Mouse (Mus musculus) CH12.LX (cell line): Measurements from ENCODE around the gene Spty2d1. TPM values are rescaled to one million over a fixed set of nuclear protein-coding genes. Genes with fewer than 3 reads are reported as not detected.
A peak's percentile ranks its signal among the peaks of the same experiment; 100 is the strongest.

Experiments
- DNase-seq: peaks from one replicate; pipeline ENCODE4 v3.0.0-alpha.2; 2013; ENCODE audit errors: extremely low read depth
- H3K27ac ChIP-seq: 2 replicates; pipeline ENCODE4 v1.5.1; 2012; ENCODE audit warnings: low read depth, mild to moderate bottlenecking, control low read depth, moderate library complexity; ENCODE audit not compliant: insufficient read depth
- H3K27me3 ChIP-seq: replicated peaks from 2 replicates; pipeline ENCODE3; 2012; ENCODE audit warnings: inconsistent platforms
- H3K36me3 ChIP-seq, 2 experiments: replicated peaks in 1 of 2; 2 replicates each; pipeline versions ENCODE3 to v1.6.1; 2012; ENCODE audit warnings: inconsistent platforms in 1 of 2, low read length in 1 of 2, mild to moderate bottlenecking in 1 of 2, mixed read lengths in 1 of 2, moderate library complexity in 1 of 2; ENCODE audit not compliant: control insufficient read depth in 1 of 2, insufficient read depth in 1 of 2
- H3K4me1 ChIP-seq, 2 experiments: 2 replicates each; pipeline ENCODE4 v1.6.1; 2012; ENCODE audit warnings: inconsistent platforms in 1 of 2, moderate library complexity in 1 of 2; ENCODE audit not compliant: insufficient read depth in 2 of 2, control insufficient read depth in 1 of 2
- H3K4me2 ChIP-seq: 2 replicates; pipeline ENCODE4 v1.6.1; 2012; ENCODE audit warnings: low read depth, mild to moderate bottlenecking, control low read depth; ENCODE audit not compliant: poor library complexity, insufficient read depth, severe bottlenecking
- H3K4me3 ChIP-seq, 3 experiments: fragments of 150-350 bp in 1 of 3; sonication (generic) in 1 of 3; replicated peaks in 1 of 3; 2 replicates each; pipeline versions ENCODE3 to v1.5.1; 2011 to 2012; ENCODE audit warnings: low read depth in 2 of 3, low read length in 2 of 3, mild to moderate bottlenecking in 2 of 3, moderate library complexity in 2 of 3, control low read depth in 1 of 3, improper control_type of control experiment in 1 of 3, inconsistent platforms in 1 of 3, mixed read lengths in 1 of 3; ENCODE audit not compliant: poor library complexity in 1 of 3
- H3K79me2 ChIP-seq: replicated peaks from 2 replicates; pipeline ENCODE4 v1.6.1; 2012; ENCODE audit warnings: mild to moderate bottlenecking, moderate library complexity; ENCODE audit not compliant: control insufficient read depth, poor library complexity, insufficient read depth, severe bottlenecking; ENCODE audit errors: extremely low read depth
- H3K9ac ChIP-seq: 2 replicates; pipeline ENCODE4 v1.6.1; 2012; ENCODE audit warnings: low read depth, mild to moderate bottlenecking, control low read depth, moderate library complexity; ENCODE audit not compliant: insufficient read depth
- H3K9me3 ChIP-seq: replicated peaks from 2 replicates; pipeline ENCODE3; 2012; ENCODE audit warnings: low read length, inconsistent platforms, mixed read lengths
- BHLHE40 ChIP-seq: IDR thresholded peaks from 2 replicates; pipeline ENCODE4 v1.6.1; 2011; ENCODE audit warnings: mild to moderate bottlenecking, low read depth, low read length, improper control_type of control experiment
- CHD2 ChIP-seq: IDR thresholded peaks from 2 replicates; pipeline ENCODE4 v1.6.1; 2011; ENCODE audit warnings: low read length, improper control_type of control experiment
- CTCF ChIP-seq, 2 experiments: IDR thresholded peaks in 1 of 2; conservative IDR thresholded peaks in 1 of 2; 2 replicates each; pipeline ENCODE4 v1.5.1; 2011 to 2012; ENCODE audit warnings: low read depth in 2 of 2, low read length in 2 of 2, improper control_type of control experiment in 1 of 2, inconsistent platforms in 1 of 2, mild to moderate bottlenecking in 1 of 2, moderate library complexity in 1 of 2
- ELF1 ChIP-seq: IDR thresholded peaks from 2 replicates; pipeline ENCODE4 v1.6.1; 2014; ENCODE audit warnings: low read depth, mild to moderate bottlenecking, inconsistent platforms, low read length, improper control_type of control experiment
- EP300 ChIP-seq: IDR thresholded peaks from 2 replicates; pipeline ENCODE4 v1.6.1; 2011; ENCODE audit warnings: low read length, improper control_type of control experiment
- ETS1 ChIP-seq: conservative IDR thresholded peaks from 2 replicates; pipeline ENCODE4 v1.6.1; 2012; ENCODE audit warnings: low read depth, mild to moderate bottlenecking, inconsistent platforms, low read length, improper control_type of control experiment, moderate library complexity
- GABPA ChIP-seq: IDR thresholded peaks from 2 replicates; pipeline ENCODE4 v1.6.1; 2012; ENCODE audit warnings: low read depth, low read length, improper control_type of control experiment, inconsistent platforms; ENCODE audit not compliant: insufficient replicate concordance
- HCFC1 ChIP-seq: IDR thresholded peaks from 2 replicates; pipeline ENCODE4 v1.6.1; 2012; ENCODE audit warnings: low read depth, mild to moderate bottlenecking, inconsistent platforms, low read length, improper control_type of control experiment
- IRF4 ChIP-seq: IDR thresholded peaks from 2 replicates; pipeline ENCODE4 v1.6.1; 2014; ENCODE audit warnings: low read depth, mild to moderate bottlenecking, inconsistent platforms, low read length, improper control_type of control experiment
- JUND ChIP-seq: conservative IDR thresholded peaks from 2 replicates; pipeline ENCODE4 v1.6.1; 2011; ENCODE audit warnings: low read depth, low read length, improper control_type of control experiment
- KAT2A ChIP-seq: IDR thresholded peaks from 2 replicates; pipeline ENCODE4 v1.6.1; 2012; ENCODE audit warnings: low read length, improper control_type of control experiment, inconsistent platforms; ENCODE audit not compliant: insufficient replicate concordance
- MAFK ChIP-seq: IDR thresholded peaks from 2 replicates; pipeline ENCODE4 v1.6.1; 2011; ENCODE audit warnings: low read length, improper control_type of control experiment; ENCODE audit not compliant: insufficient replicate concordance
- MAX ChIP-seq: IDR thresholded peaks from 2 replicates; pipeline ENCODE4 v1.6.1; 2011; ENCODE audit warnings: low read length, improper control_type of control experiment
- MAZ ChIP-seq: IDR thresholded peaks from 2 replicates; pipeline ENCODE4 v1.6.1; 2012; ENCODE audit warnings: low read depth, mild to moderate bottlenecking, inconsistent platforms, low read length, improper control_type of control experiment, moderate library complexity
- MEF2A ChIP-seq: IDR thresholded peaks from 2 replicates; pipeline ENCODE4 v1.6.1; 2014; ENCODE audit warnings: low read depth, mild to moderate bottlenecking, inconsistent platforms, low read length, improper control_type of control experiment, borderline replicate concordance
- MXI1 ChIP-seq: IDR thresholded peaks from 2 replicates; pipeline ENCODE4 v1.6.1; 2011; ENCODE audit warnings: mild to moderate bottlenecking, low read depth, low read length, improper control_type of control experiment
- MYC ChIP-seq: IDR thresholded peaks from 2 replicates; pipeline ENCODE4 v1.6.1; 2011; ENCODE audit warnings: low read depth, mild to moderate bottlenecking, improper control_type of control experiment, low read length
- NELFE ChIP-seq: IDR thresholded peaks from 2 replicates; pipeline ENCODE4 v1.6.1; 2011; ENCODE audit warnings: low read depth, low read length, improper control_type of control experiment
- NRF1 ChIP-seq: IDR thresholded peaks from 2 replicates; pipeline ENCODE4 v1.6.1; 2014; ENCODE audit warnings: low read depth, mild to moderate bottlenecking, inconsistent platforms, low read length, improper control_type of control experiment, moderate library complexity
- PAX5 ChIP-seq: IDR thresholded peaks from 2 replicates; pipeline ENCODE4 v1.6.1; 2012; ENCODE audit warnings: low read length, inconsistent platforms, mixed read lengths
- POLR2A ChIP-seq: IDR thresholded peaks from 2 replicates; pipeline ENCODE4 v1.6.1; 2011; ENCODE audit warnings: low read depth, mild to moderate bottlenecking, improper control_type of control experiment, low read length
- RAD21 ChIP-seq: IDR thresholded peaks from 2 replicates; pipeline ENCODE4 v1.6.1; 2011; ENCODE audit warnings: low read depth, mild to moderate bottlenecking, low read length, improper control_type of control experiment, moderate library complexity
- RCOR1 ChIP-seq: conservative IDR thresholded peaks from 2 replicates; pipeline ENCODE4 v1.6.1; 2012; ENCODE audit warnings: low read depth, mild to moderate bottlenecking, inconsistent platforms, low read length, improper control_type of control experiment
- SIN3A ChIP-seq: IDR thresholded peaks from 2 replicates; pipeline ENCODE4 v1.6.1; 2012; ENCODE audit warnings: low read length, improper control_type of control experiment, inconsistent platforms
- SMC3 ChIP-seq: IDR thresholded peaks from 2 replicates; pipeline ENCODE4 v1.6.1; 2011; ENCODE audit warnings: low read depth, low read length, improper control_type of control experiment
- TBP ChIP-seq: conservative IDR thresholded peaks from 2 replicates; pipeline ENCODE4 v1.6.1; 2011; ENCODE audit warnings: low read depth, low read length, improper control_type of control experiment
- TCF12 ChIP-seq: IDR thresholded peaks from 2 replicates; pipeline ENCODE4 v1.6.1; 2014; ENCODE audit warnings: low read depth, mild to moderate bottlenecking, inconsistent platforms, low read length, improper control_type of control experiment
- USF1 ChIP-seq: IDR thresholded peaks from 2 replicates; pipeline ENCODE4 v1.6.1; 2014; ENCODE audit warnings: low read depth, mild to moderate bottlenecking, inconsistent platforms, low read length, improper control_type of control experiment
- USF2 ChIP-seq: conservative IDR thresholded peaks from 2 replicates; pipeline ENCODE4 v1.6.1; 2011; ENCODE audit warnings: low read depth, low read length, improper control_type of control experiment
- ZC3H11A ChIP-seq: IDR thresholded peaks from 2 replicates; pipeline ENCODE4 v1.6.1; 2012; ENCODE audit warnings: low read depth, mild to moderate bottlenecking, inconsistent platforms, low read length, improper control_type of control experiment
- ZKSCAN1 ChIP-seq: IDR thresholded peaks from 2 replicates; pipeline ENCODE4 v1.6.1; 2012; ENCODE audit warnings: low read depth, inconsistent platforms, low read length, improper control_type of control experiment, borderline replicate concordance
- ZMIZ1 ChIP-seq: IDR thresholded peaks from 2 replicates; pipeline ENCODE4 v1.6.1; 2012; ENCODE audit warnings: low read depth, mild to moderate bottlenecking, inconsistent platforms, low read length, improper control_type of control experiment
- ZNF384 ChIP-seq: IDR thresholded peaks from 2 replicates; pipeline ENCODE4 v1.6.1; 2012; ENCODE audit warnings: low read depth, low read length, improper control_type of control experiment, inconsistent platforms
- dilution Hi-C: fragments of 300-500 bp; cut with MboI; formaldehyde crosslinking; loops from 2 replicates; pipeline ENCODE4 v1.14.3; 2020; ENCODE audit warnings: low sequenced_read_pairs; ENCODE audit not compliant: extremely low pct_unique_long_range_greater_than_20kb, extremely low pct_ligation_motif_present
- in situ Hi-C: fragments of 300-500 bp; cut with MboI; formaldehyde crosslinking; loops from 3 replicates; pipeline ENCODE4 v1.14.3; 2019; ENCODE audit warnings: low sequenced_read_pairs, low pct_ligation_motif_present, low pct_unique_long_range_greater_than_20kb, mixed read lengths
- polyA plus RNA-seq: library from polyadenylated mRNA; unstranded; fragments of >175 nt; gene quantifications from 2 replicates; pipeline ENCODE4 v1.2.1, GENCODE M21; 2012; ENCODE audit warnings: low read depth; ENCODE audit not compliant: insufficient read length
- total RNA-seq, 2 experiments: library from RNA; depleted of rRNA; stranded (reverse); fragments of 300-350 nt in 1 of 2; fragments of >200 nt in 1 of 2; gene quantifications; 2 replicates each; pipeline ENCODE4 v1.2.3; 2012 to 2014

Spty2d1 gene
- total and polyA plus RNA-seq, 3 experiments, result 10.5 to 32.6 (median 22.9) TPM

- TF ChIP-seq RAD21 (peak; percentile 77), MAFK (no peak), MAZ (peak; percentile 65; the same call in 1 of the 2 replicates), NELFE (peak; percentile 68), EP300 (no peak), ZKSCAN1 (no peak), ETS1 (no peak), MEF2A (no peak), ELF1 (no peak), ZC3H11A (peak; percentile 42; the same call in 1 of the 2 replicates), MYC (no peak), IRF4 (no peak)
Observed at GRCm38 (mm10) chr7:47015390-47016065, 7.3 kb upstream of the Spty2d1 start (continued).

GRCm38 (mm10) chr7:47014564-47015389 is 6.6 kb upstream of the Spty2d1 start:
- dilution Hi-C loops, result no loop called here
- H3K27ac ChIP-seq, result peak overlapping the region; percentile 66
- in situ Hi-C loops, result no loop called here
- peak overlapping the region; percentile 71 for H3K4me2 ChIP-seq
- no peaks in the 10 kb centered on the region for H3K27me3 ChIP-seq
- H3K4me3 ChIP-seq, result peak overlapping the region in 2 of 3 experiments; percentile 36 to 58
- no peaks in the 10 kb centered on the region for H3K9me3 ChIP-seq
- peak overlapping the region; percentile 45 for H3K9ac ChIP-seq
- H3K79me2 ChIP-seq, result no peaks in the 10 kb centered on the region
- H3K36me3 ChIP-seq, result no peaks in the 10 kb centered on the region
- DNase-seq, result peak; percentile 68
- peaks cover 4 to 46% of the 10 kb centered on the region in 2 experiments for H3K4me1 ChIP-seq
- TF ChIP-seq SMC3, result no peak
- no peak for TF ChIP-seq KAT2A
- peak; percentile 46; the same call in 1 of the 2 replicates for TF ChIP-seq TBP
- no peak for TF ChIP-seq ZC3H11A
- TF ChIP-seq ETS1, result peak; percentile 76; the same call in 1 of the 2 replicates
- peak; percentile 47; the same call in 1 of the 2 replicates for TF ChIP-seq MEF2A
- TF ChIP-seq ZNF384, result no peak
- peak; percentile 93 for TF ChIP-seq IRF4
- TF ChIP-seq ZKSCAN1, result no peak
- 0 out of 2 replicates have a peak, but pooled peaks have one; percentile 14 for TF ChIP-seq NELFE
- TF ChIP-seq HCFC1, result no peak; the same call in 1 of the 2 replicates
- TF ChIP-seq EP300, result peak; percentile 92
- TF ChIP-seq MAX, result no peak
- TF ChIP-seq TCF12, result no peak
- 0 out of 2 replicates have a peak, but pooled peaks have one; percentile 15 for TF ChIP-seq MYC
- TF ChIP-seq MAZ, result peak; percentile 43; the same call in 1 of the 2 replicates
- no peak for TF ChIP-seq CTCF (conservative IDR thresholded peaks at IDR 0.05 in 1 of 2, IDR thresholded peaks at IDR 0.05 in 1 of 2; ENCODE audit: low read depth in 2 of 2, low read length in 2 of 2)
- no peak for TF ChIP-seq USF2
- no peak for TF ChIP-seq ZMIZ1
- TF ChIP-seq GABPA, result no peak
- no peak for TF ChIP-seq USF1
- peak; percentile 27; the same call in 1 of the 2 replicates for TF ChIP-seq MXI1
- peak; percentile 80 for TF ChIP-seq RCOR1
- no peak for TF ChIP-seq ELF1
- peak; percentile 72 for TF ChIP-seq SIN3A
- no peak for TF ChIP-seq PAX5
- TF ChIP-seq CHD2, result no peak
- TF ChIP-seq BHLHE40, result peak; percentile 61
- TF ChIP-seq POLR2A, result peak; percentile 44; the same call in 1 of the 2 replicates
- TF ChIP-seq NRF1, result no peak
- peak; percentile 93 for TF ChIP-seq JUND
